Mouse (Mus musculus): ENCODE measurements at regions not wholly inside any gene's neighbourhood (a gene's known extent, or its start where the extent isn't known, plus 50 kb on each side); places are given as distances from the start of the nearest gene placed in this dataset.

DNA sequence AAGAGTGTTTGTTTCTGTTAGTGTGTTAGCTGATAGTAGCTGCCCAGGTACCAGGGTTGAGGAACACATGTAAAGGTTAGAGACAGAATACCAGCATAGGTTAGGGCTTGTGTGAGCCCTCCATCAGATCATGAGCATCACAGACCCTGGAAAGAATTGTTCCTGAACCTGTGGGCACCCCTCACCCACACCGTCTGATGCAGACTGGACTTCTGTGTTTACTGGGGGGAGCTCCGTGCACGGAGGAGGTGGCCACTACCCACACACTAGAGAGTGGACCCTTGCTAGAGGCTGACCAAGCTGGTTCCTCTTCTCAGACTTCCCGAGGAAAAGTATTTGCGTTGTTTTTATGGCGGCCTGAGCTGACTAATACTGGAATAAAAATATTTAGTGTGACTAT is 104.4 kb downstream of the Brms1l start:
- TF ChIP-seq CTCF (IDR thresholded peaks at IDR 0.05; ENCODE audit: extremely low read depth, insufficient read depth, insufficient read length, insufficient replicate concordance) (no peak), POLR2A (IDR thresholded peaks at IDR 0.05; ENCODE audit: low read depth, low read length) (no peak)

Measured in spleen, adult 2 months (tissue).